Comparison of ENCODE assay signal across 1 mouse cellular context in the genomic region with DNA sequence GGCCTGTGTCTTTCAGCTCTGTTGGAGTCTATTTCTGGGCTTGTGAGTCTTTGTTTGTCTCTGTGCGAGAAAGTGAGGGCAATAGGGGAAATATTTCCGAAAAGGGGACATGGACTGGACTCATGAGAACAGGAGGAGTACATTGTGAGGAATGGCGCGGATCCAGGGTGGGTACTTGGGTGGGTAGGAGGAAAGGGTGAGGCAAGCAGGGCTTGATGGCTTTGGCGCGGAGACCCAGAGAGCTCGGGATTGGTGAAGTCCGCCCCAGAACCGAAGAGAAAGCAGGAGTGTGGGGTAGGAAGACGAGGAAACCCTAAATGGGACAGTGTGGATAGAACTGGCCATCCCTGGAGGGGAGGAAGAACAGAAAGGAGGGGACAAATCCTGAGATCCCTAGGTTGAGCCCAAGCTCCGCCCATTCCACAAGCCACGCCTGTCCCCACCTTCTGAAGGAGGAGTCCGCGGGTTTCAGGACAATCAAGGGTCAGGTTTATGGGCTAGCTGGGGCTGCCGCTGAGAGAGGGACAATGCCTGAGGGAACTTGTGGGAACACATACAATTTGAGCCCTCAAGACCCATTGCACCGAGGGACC.
TF ChIP-seq lines count a peak whose summit lies in the region.

No protein-coding gene starts in this region.

TF ChIP-seq in C2C12, 6 proteins besides CTCF, POLR2A, EP300 and RAD21:
- TF ChIP-seq FOSL1 (IDR thresholded peaks at IDR 0.05; ENCODE audit: insufficient read depth, low read length, poor library complexity, severe bottlenecking) (no peak), MAX (IDR thresholded peaks at IDR 0.05) (no peak), USF1 (IDR thresholded peaks at IDR 0.05; ENCODE audit: low read depth) (no peak), CEBPB (IDR thresholded peaks at IDR 0.05; ENCODE audit: low read depth) (no peak), MYOG (IDR thresholded peaks at IDR 0.05; ENCODE audit: control insufficient read depth, extremely low read depth, insufficient read length) (no peak), MYOD1 (IDR thresholded peaks at IDR 0.05; ENCODE audit: control insufficient read depth, insufficient read length, low read depth) (no peak)
